Mouse (Mus musculus): Measurements from ENCODE around the gene Focad.

GRCm38 (mm10) chr4:88300832-88301621 is 206.6 kb downstream of the Focad start:
- TF ChIP-seq CTCF (conservative IDR thresholded peaks at IDR 0.05; ENCODE audit: insufficient read depth, insufficient read length, low read depth, low read length): no peak
- TF ChIP-seq POLR2A (IDR thresholded peaks at IDR 0.05; ENCODE audit: low read depth, low read length): no peak

Data from kidney, adult 2 months (tissue).